Mouse (Mus musculus) CD4-positive, CD25-positive, alpha-beta regulatory T cell, adult 4 months (primary cell): Measurements from ENCODE around the gene Tifab. TPM values are rescaled to one million over a fixed set of nuclear protein-coding genes. Genes with fewer than 3 reads are reported as not detected.

Experiments used
- ATAC-seq: one replicate; pipeline ENCODE4 v1.8.0; 2017
- polyA plus RNA-seq, 2 experiments: library from polyadenylated mRNA; unstranded; fragments of 100-300 nt; shearing (Covaris generic); gene quantifications; one replicate each; pipeline ENCODE4 v1.2.1; 2017

Gene Tifab
- polyA plus RNA-seq, 2 experiments from 2014 or later = 0.22 TPM; not detected in 1

DNA sequence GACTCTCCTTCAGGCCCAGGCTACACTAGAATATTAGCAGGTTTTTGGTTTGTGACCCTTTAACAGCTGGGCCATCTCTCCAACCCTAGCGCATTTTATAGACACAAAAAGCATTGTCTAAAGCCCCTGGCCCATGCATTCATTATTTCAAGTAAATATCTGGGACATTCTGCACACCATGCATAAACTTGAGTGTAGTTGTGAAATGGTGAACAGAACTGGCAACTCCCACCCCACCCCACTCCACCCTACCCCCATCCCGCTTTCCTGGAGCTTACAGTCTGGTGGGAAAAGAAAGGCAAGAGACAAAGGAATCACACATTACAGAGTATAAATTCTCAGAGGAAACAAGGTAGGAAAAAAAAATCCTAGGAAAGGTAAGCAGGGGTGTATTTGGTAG, 42.5 kb downstream of the Tifab start, which contains the start of gene H2afy:
TSS of gene H2afy (minus strand) at position 162 of the 400 bp plus-strand sequence.
- no peak for ATAC-seq

DNA sequence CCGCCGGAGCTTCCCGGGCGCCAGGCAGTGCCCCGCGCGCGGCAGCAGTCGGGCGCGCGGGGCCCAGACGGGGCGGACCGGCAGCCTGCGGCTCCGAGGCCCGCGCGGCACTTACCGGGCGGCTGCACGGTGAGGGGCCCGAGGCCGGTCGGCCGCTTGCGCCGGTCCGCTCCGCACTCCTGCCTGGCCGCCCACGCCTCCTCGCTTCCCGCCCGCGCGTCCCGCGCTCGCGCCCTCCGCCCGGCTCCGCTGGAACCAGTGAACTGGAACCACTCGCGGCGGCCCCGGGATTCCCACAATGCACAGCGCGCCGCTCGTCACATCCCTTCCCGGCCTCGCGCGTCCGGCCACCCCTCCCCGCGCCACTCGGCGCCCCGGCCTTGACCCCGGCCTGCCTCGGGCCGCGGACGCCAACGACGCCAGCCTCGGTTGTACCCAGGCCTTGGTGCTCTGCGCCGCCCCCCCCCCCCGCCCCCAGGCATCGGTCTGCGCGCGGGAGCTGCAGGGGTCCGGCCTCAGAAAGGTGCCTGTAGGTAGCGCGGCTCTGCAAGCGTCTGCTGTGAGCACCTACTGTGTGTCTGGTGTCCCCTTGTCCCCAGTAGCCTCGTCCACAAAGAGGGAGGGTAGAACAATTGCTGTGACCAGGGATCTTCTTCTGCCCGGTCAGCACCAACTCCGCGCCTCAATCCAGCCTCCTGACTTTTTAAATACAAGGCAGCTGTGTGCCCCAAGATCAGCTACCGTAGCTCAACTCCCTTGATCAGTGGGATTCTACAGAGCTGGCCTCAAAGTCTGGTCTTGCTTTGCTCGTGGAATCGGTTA, 43.2 kb downstream of the Tifab start:
- ATAC-seq = peak; percentile 71

DNA sequence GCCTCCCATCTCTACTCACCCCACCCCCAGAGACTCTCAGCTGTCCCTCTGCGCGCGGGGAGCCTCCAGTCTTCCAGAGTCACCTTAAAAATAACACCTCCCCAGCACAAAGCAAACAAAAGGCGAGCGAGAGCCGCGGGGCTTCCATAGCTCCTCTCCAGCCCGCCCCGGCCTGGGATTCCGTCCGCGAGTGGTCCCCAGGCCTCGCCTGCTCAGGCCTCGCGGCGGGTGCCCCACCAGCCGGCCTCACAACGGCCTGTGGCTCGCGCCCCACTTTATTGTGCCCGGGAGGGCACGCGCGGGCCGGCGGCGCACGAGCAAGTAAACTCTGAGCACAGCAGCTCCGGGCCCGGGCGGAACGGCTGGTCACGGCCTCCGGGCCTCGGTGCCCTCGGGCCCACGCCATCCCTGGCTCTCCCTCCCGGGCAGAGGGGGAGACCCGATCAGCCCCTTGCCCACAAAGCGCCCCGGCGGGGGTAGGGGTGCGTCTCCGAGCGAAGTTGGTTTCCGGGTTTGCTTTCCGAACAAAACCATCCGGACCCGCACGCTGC, 44.0 kb downstream of the Tifab start:
- peak; percentile 15 for ATAC-seq

DNA sequence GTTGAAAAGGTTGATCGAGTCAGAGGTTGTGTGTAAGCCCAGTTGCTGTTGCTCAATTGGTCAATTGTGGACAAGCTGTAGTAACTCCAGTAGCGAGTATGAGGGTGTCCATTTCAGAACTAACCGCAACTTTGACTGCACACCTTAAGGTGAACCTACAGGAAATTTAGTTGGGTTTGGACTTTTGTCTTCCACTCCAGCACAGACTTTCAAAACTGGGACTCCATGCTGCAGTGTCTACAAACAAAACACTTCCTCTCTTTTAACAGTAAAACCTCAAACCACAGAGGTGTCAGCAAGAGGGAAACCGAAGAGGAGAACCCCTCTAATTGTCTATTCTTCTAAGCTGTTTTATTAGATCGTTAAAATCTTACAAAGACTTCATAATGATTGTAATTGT, 44.7 kb downstream of the Tifab start:
- ATAC-seq = peak; percentile 48

DNA sequence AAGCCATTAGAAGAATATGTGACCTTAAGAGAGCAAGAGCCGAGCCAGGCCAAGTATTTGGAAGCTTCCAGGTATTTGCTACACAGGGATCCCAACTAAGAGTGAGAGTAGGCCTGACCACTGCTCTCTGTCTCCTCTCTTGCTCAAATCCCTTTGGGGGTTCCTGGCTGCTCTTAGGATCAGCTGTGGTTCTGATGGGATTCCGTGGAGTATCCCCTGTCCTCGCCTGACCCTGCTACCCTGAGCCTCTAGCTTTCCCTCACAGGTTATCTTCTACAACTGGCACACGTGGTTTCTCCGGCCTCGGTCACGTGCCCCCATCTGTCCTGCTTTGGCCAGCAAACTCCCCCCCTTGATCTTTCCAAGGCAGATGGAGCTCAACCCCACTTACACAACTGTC, 45.7 kb downstream of the Tifab start:
- ATAC-seq = no peak

DNA sequence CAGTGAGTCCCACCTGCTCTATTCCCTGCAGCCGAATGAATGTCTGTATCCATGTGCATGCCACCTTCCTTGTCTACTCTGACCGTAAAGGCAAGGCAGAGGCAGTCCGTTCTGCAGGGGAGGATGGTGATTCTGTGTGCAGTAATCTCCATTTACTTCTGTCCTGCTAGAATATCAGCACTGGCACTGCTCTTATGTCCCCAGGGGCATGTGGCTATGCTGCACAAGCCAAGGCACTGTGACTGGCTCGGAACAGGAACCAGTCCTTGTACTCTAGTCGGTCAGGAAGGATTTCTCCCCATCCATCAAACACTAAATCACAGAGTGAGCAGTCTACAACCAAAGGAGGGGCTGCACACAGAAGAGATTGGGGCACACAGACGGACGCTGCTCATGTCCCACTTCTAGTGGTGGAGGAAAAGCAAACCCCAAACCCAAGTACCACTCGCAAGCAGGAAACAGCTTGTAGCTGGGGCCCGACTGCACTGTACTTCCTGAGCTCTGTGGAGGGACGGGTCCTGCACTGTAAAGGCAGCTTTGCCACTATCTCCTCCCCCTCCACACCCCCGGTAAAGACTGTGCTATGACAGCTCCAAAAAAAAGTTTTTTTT, 46.3 kb downstream of the Tifab start:
- ATAC-seq = peak; percentile 62

DNA sequence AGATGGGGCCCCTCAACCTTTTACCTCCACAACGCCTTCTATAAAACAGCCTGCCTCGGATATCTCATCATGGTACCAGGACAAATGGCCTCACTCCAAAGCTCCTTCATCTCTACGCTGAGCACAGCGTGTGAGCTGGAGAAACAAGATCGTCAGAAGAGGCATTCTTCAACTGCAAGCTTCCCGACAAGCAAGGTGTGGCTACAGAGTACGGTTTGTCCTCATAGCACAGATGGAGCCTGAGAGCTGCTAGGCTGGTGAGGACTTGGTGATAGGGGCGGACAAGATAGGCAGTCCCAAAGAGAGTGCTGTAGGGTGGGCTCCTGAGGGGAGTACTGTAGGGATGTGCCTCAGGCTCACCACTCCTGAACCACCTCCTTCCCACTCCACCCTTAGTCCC, 48.1 kb downstream of the Tifab start:
- no peak for ATAC-seq

DNA sequence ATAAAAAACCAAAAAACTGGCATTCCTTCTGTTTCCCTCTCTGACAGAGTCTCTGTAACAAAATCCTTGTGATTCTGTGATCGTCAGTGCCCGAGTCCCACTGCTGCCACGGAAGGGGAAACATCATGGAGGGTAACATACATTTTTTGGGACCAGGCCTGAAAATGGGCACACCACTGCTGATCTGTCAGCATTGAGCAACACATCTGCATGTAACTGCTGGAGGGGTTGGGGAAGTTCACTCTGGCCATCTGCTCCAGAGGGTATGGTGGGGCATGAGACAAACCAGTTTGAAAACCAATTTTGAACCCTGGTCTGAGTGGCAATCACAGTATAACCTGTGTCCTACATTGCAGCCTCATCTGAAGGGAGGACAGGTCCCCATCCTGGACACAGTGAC, 49.1 kb downstream of the Tifab start:
- ATAC-seq = no peak

DNA sequence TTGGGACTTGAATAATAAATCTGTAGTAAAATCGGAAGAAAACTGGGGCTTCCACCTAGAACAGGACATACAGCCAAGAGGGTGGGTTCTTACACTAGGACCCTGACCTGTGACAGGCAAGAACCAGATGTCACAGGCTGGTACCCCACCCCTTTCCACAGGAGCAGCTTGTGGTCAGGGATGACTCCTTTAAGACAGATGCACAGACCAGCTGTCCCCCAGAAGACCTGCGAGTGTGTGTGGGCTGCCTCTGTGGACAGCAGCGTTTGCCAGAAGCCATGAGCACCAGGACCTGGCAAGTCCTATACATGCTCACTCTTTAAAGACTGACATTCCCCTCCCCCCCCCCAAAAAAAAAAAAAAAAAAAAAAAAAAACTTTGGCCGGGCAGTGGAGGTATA, 49.7 kb downstream of the Tifab start:
- ATAC-seq = no peak

DNA sequence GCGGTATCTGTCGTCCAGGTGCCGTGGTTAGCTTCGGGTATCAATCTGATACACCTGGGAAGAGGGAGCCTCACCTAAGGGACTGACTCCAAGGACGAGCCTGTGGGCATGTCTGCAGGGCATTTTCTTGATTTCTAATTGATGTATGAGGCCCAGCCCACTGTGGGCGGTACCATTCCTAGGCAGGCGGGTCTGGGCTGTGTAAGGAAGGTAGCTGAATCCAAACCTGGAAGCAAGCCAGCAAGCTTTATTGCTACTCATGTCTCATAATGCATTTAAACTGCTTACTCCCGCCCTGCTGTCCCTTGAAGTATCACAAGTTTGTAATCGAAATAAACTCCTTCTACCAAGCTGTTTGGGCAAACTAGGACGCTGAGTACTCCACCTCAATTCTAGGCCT, 53.1 kb downstream of the Tifab start:
- no peak for ATAC-seq

Other genes starting within 250 kb of the Tifab start
- 100 to 1,000 TPM; 106 to 135 TPM for gene H2afy, start 42.5 kb downstream of the Tifab start, polyA plus RNA-seq
- not detected for gene Neurog1, start 73.3 kb upstream of the Tifab start, polyA plus RNA-seq
- not detected for gene Cxcl14, start 117.7 kb upstream of the Tifab start, polyA plus RNA-seq
- not detected for gene Gm3045, start 247.7 kb upstream of the Tifab start, polyA plus RNA-seq